Mouse (Mus musculus): ENCODE data around the gene Cenph.
A peak's percentile ranks its signal among the peaks of the same experiment; 100 is the strongest.
"Not testable (repeated sequence)": the region's sequence is repeated elsewhere in the genome, so short reads cannot be mapped to it uniquely, and the experiment has no call there.

Cenph gene

GRCm38 (mm10) chr13:100748638-100749037 lies 27.1 kb downstream of the Cenph start:
- no peak for DNase-seq (ENCODE audit: extremely low spot score, low spot score)

- DNase-seq (ENCODE audit: extremely low spot score, low spot score): no peak
Measured at GRCm38 (mm10) chr13:100746090-100746489, 29.6 kb downstream of the Cenph start.

DNA sequence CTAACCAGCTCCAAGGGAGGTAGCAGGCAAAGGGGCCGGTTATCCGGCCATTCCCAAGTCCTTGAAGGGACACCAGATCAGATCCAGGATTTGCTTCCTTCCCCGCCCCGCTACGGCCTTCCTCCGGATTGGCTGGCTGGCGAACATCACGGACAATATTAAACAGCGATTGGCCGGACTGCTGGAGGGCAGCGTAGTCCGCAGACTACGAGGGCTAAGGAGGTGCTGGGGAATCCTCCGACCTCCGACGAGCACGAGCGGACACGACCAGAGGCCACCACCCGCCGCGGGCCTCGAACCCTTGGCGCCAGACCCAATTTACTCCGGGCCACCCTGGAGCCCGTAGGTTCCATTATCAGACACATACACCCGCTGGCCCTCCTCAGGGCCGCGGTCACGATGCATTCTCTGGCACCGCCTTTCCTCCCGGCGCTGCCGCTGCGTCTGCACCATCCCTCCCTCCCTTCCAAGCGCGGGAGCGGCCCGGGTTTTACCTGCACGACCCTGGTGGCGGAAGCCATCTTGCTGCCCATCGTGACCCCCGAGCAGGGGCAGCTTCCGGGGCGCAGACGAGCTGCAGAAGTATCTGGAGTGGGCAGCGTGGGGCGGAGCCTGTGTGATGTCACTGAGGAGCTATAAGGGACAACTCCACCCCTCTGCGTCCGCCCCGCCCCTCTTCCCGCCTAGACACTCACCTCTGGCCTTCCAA lies 31.5 kb downstream of the Cenph start, which contains the start of gene Mrps36:
Mrps36 (minus strand) TSS at position 624 of the 709 bp plus-strand sequence.
- DNase-seq (ENCODE audit: extremely low spot score, low spot score): peak; percentile 93

DNA sequence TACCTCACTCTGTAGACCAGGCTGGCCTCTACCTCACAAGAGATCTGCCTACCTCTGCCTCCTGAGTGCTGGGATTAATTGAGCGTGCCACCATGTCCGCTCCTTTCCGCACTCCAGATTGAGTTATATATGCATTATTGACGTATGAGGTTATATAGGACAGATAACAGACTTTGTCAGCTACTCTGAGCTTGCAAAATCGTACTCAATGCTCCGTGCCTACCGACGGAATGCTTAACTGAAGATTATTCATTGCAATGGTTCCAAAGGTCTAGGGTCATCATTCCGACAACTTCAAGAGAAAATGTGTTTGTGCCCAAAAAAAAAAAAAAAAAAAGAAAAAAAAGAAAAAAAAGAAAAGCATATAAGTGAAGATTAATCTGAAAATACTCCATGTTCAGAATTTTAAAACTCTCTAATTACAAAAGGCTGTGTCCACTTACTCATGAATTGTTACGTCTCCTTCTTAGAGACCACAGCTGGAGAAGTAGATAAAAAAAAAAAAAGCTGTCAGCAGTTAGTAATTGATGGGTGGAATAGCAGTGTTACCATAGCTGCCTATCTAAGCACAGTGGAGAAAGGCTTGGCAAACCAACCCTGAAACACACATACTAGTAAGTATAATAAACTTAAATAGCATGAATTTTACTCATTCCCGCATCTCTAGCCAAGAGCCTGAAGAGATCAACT lies 32.2 kb downstream of the Cenph start:
- no peak for DNase-seq (ENCODE audit: extremely low spot score, low spot score)

GRCm38 (mm10) chr13:100742831-100743230 lies 32.9 kb downstream of the Cenph start:
- DNase-seq (ENCODE audit: extremely low spot score, low spot score): no peak

DNA sequence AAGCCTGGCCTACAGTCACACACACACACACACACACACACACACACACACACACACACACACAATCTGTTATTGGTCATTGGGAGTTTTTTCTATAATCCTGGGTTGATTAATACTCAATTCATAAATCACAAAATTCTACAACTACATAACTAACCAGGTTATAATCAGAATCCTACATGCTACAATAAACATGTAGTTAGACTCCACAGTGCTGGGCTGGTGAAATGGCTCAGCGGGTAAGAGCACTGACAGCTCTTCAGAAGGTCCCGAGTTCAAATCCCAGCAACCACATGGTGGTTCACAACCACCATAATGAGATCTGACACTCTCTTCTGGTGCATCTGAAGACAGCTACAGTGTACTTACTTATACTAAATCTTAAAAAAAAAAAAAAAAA lies 42.9 kb downstream of the Cenph start:
- no peak for DNase-seq (ENCODE audit: extremely low spot score, low spot score)

DNA sequence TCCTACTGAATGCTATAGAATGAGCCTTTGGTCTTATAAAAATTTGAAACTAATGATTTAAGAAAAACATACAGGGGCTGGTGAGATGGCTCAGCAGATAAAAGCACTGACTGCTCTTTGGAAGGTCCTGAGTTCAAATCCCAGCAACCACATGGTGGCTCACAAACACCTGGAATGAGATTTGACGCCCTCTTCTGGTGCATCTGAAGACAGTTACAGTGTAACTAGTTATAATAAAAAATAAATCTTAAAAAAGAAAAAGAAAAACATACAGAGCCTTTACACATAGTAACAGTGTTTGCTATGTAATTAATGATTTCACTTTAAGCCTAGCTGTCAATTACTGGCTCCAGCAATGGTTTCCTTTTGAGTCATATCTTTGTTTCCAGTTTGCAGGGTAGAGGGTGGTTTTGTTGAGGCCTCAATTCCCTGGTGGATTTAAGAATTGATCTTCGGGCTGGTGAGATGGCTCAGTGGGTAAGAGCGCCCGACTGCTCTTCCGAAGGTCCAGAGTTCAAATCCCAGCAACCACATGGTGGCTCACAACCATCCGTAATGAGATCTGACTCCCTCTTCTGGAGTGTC lies 44.1 kb downstream of the Cenph start:
- not testable (repeated sequence) for DNase-seq (ENCODE audit: extremely low spot score, low spot score)

DNA sequence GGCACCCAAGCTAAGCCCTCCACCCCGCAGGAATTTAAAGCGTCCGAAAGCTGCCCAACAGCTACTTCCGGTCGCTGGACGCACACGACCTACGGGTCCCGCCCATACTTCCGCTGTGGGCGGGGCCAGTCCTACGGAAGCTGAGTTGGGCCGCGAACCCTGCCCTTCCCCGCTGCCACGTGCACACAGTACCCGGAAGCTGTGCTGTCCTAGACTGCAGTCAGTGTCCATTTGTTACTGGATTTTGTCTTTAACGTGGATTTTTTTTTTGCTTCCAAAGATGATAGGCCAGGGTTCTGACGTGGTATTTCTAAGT lies 44.9 kb downstream of the Cenph start, which contains the start of gene Cdk7:
Cdk7 (minus strand) TSS at position 79 of the 316 bp plus-strand sequence.
- peak; percentile 93 for DNase-seq (ENCODE audit: extremely low spot score, low spot score)

- DNase-seq (ENCODE audit: extremely low spot score, low spot score): no peak
Measured at GRCm38 (mm10) chr13:100730153-100730860, 45.4 kb downstream of the Cenph start.

GRCm38 (mm10) chr13:100728530-100728929 lies 47.2 kb downstream of the Cenph start:
- DNase-seq (ENCODE audit: extremely low spot score, low spot score): not testable (repeated sequence)

DNA sequence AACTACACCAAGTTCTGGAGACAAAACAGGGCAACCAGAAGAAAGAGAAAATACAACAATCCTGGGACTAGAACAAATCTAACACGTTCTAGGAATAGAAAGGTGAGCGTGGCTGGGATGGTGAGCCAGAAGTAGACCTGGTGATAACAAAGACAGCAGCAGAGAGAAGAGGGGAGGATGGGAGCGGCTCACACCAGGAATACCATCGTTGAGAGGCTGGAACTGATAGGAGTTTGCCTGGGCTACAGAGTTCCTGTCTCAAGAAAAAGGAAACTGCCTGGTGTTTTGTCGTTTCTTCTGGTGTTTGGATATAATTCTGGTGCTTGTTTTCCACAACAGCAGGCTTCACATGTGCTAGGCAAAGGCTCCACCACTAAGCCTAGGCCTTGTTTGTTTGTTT lies 47.6 kb downstream of the Cenph start:
- no peak for DNase-seq (ENCODE audit: extremely low spot score, low spot score)

DNA sequence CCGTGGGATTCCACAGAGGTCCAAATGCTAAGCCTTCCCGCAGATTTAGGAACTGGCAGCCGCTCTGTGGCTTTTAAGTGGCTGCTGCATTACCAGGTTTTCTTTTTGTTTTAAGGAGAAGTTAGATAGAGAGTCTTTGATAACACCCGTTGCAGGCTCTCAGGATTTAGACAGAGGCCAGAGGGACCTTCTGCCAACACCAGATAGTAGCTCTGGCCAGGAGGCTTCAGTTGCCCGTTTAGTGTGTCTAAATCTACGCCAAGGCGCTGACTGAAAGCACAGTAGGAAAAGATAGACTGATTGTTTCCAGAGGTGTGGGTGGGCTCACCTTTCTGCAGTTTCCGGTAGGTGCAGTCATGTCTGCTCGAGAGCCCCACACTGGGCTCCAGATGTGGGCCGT lies 50.5 kb downstream of the Cenph start:
- DNase-seq (ENCODE audit: extremely low spot score, low spot score): no peak

GRCm38 (mm10) chr13:100724051-100724754 lies 51.5 kb downstream of the Cenph start:
- DNase-seq (ENCODE audit: extremely low spot score, low spot score): no peak

DNA sequence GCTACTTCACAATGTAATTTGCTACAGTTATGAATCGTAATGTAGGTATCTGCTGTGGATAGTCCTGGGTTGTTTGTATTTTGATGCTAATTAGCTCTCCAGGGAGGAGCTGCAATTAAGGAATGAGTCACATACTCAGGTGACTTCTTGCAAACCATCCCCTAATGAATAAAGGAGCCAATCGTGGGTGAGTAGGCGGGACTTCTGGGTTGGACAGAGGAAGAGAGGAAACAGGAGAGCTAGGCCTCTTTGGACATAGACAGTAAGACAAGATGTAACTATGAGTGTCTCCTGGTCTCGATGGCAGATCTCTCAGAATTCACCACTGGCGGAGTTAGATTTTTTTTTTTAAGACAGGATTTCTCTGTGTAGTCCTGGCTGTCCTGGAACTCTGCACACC lies 54.0 kb downstream of the Cenph start:
- no peak for DNase-seq (ENCODE audit: extremely low spot score, low spot score)

GRCm38 (mm10) chr13:100715467-100715866 lies 60.2 kb downstream of the Cenph start:
- DNase-seq (ENCODE audit: extremely low spot score, low spot score): no peak

Data from neural tube, embryonic 10.5 days (tissue).